Mouse (Mus musculus) liver, embryonic 13.5 days (tissue): Measurements from ENCODE around the gene Lnpk. TPM values are rescaled to one million over a fixed set of nuclear protein-coding genes. Genes with fewer than 3 reads are reported as not detected.

Source experiments
- ATAC-seq: fragments of 200-750 bp; cut with Nextera tagmentation; 2 replicates; pipeline ENCODE4 v1.8.0; 2017; ENCODE audit warnings: low read depth, mild to moderate bottlenecking, moderate number of reproducible peaks, moderate library complexity
- DNase-seq: peaks from one replicate; pipeline ENCODE4 v3.0.0; 2022
- H3K27ac ChIP-seq: fragments of 300-500 bp; sonication (generic); 2 replicates; pipeline ENCODE4 v1.5.1; 2015; ENCODE audit warnings: moderate library complexity, mild to moderate bottlenecking, inconsistent platforms
- H3K27me3 ChIP-seq: fragments of 300-500 bp; sonication (generic); 2 replicates; pipeline ENCODE4 v1.6.1; 2015; ENCODE audit warnings: mild to moderate bottlenecking, inconsistent platforms
- H3K36me3 ChIP-seq: fragments of 300-500 bp; sonication (generic); 2 replicates; pipeline ENCODE4 v1.6.1; 2015; ENCODE audit warnings: mild to moderate bottlenecking, inconsistent platforms
- H3K4me1 ChIP-seq: fragments of 300-500 bp; sonication (generic); replicated peaks from 2 replicates; pipeline ENCODE4 v1.6.1; 2015; ENCODE audit warnings: inconsistent platforms
- H3K4me2 ChIP-seq: fragments of 300-500 bp; sonication (generic); 2 replicates; pipeline ENCODE4 v1.6.1; 2015; ENCODE audit warnings: inconsistent platforms, mild to moderate bottlenecking, moderate library complexity
- H3K4me3 ChIP-seq: fragments of 300-500 bp; sonication (generic); replicated peaks from 2 replicates; pipeline ENCODE4 v1.5.1; 2015; ENCODE audit warnings: mild to moderate bottlenecking, inconsistent platforms
- H3K9ac ChIP-seq: fragments of 300-500 bp; sonication (generic); 2 replicates; pipeline ENCODE4 v1.6.1; 2015; ENCODE audit warnings: mild to moderate bottlenecking, inconsistent platforms
- H3K9me3 ChIP-seq: fragments of 300-500 bp; sonication (generic); replicated peaks from 2 replicates; pipeline ENCODE4 v1.6.1; 2016; ENCODE audit warnings: inconsistent platforms
- WGBS: fragments of 180-500 bp; shearing (Covaris S2); methylation state at CpG from one replicate; pipeline ENCODE4 v1.1.7; 2015; ENCODE audit not compliant: insufficient replicate concordance; 5-methylcytosine and 5-hydroxymethylcytosine counted together
- polyA plus RNA-seq: library from polyadenylated mRNA; unstranded; fragments of >200 nt; fragmentation: Nextera tagmentation; extraction: Ambion mirVana; gene quantifications from 2 replicates; pipeline ENCODE4 v1.2.1, GENCODE M21; 2015

Gene Lnpk
- polyA plus RNA-seq, 1 experiment from 2014 or later = 21.5 TPM

DNA sequence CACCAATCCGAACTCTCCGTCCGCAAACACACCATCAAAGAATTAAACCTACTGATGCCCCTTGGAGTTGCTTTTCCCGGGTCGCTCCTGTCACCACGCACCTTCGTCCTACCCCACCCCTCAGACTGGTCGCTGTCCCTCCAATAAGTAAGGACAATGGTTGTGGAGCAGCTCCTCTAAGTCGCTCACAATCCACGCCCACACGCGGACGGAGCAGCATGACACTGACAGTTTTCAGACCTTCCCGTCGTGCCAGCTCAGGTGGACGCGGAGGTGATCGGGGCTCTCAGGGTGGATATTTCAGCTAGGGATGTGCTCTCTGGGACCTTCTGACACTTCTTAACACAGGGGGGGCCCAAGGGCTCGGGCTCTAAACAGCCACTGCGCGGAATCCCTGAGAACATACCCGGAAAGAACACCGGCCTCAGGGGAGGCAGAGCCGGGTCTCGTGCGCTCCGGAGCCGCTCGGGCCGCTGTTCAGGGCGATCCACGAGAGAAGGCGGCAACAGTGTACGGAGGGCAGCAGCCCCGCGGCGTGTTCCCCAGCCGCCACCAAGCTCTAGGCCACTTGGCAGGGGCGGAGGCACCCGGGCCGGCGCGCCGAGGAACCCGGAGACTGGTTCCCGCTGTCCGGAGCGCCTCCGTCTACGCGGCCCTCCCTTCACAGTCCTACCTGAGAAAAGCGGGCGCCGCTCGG lies 941 bp downstream of the Lnpk start:
- H3K36me3 ChIP-seq = no peaks in the 10 kb centered on the region
- H3K4me2 ChIP-seq = peak overlapping the region; percentile 84
- ATAC-seq = peak; percentile 63
- under 1% methylated on average over 53 of the region's 55 CpGs for WGBS
- peaks cover 14% of the 10 kb centered on the region for H3K4me1 ChIP-seq
- peak; percentile 63 for DNase-seq
- peak overlapping the region; percentile 94 for H3K27ac ChIP-seq
- peak overlapping the region; percentile 97 for H3K9ac ChIP-seq
- no peaks in the 10 kb centered on the region for H3K9me3 ChIP-seq
- no peaks in the 10 kb centered on the region for H3K27me3 ChIP-seq
- H3K4me3 ChIP-seq = peak overlapping the region; percentile 90

DNA sequence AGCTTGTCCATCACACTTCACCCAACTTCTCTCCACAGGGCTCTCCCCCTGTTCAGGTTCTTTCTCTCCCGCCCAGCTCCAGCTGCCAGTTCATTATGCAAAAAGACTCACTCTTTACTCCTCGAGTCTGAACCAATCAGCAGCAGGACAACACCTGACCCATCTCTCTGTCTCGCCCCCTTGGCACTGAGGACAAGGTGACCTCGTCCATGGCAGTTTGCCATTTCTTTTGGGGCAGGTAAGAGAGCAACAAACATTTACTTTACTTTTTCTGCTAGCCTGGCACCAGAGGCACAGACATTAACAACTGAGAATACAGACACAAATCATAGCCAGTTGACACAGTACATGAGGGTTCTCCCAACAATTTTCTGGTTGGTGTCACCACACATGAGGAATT lies 8.8 kb downstream of the Lnpk start:
- no peak overlapping the region for H3K4me2 ChIP-seq
- WGBS = 76% methylated on average over 4 of the region's 4 CpGs
- ATAC-seq = no peak

DNA sequence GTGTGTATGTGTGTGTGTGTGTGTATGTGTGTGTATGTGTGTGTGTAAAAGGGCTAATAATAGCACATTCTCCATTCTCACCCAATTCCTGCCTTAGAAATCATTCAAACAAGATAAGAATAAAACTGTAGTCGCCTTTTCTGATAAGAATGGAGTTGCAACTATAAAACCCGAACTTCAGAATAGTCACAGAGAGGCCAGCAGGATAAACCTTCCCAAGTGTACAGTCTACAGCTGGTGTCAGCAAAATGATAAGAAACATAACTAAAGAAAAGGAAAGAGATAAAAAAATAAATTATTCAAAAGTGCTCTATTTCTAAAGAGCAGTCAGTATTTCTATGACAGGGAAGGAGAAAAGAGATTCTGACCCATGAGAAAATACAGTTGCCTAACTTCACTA lies 19.4 kb downstream of the Lnpk start:
- no peak for DNase-seq
- Histone ChIP-seq H3K36me3 (peaks cover 25% of the 10 kb centered on the region), H3K9ac (no peak overlapping the region), H3K9me3 (no peaks in the 10 kb centered on the region), H3K4me1 (no peaks in the 10 kb centered on the region; the same call in none of the 2 replicates), H3K27me3 (no peaks in the 10 kb centered on the region), H3K4me2 (no peak overlapping the region), H3K4me3 (no peak overlapping the region), H3K27ac (no peak overlapping the region)
- 24% methylated on average over 2 of the region's 2 CpGs for WGBS
- no peak for ATAC-seq

More for the DNA sequence above, 8.8 kb downstream of the Lnpk start:
- no peak for DNase-seq
- Histone ChIP-seq H3K27me3 (no peaks in the 10 kb centered on the region), H3K27ac (no peak overlapping the region), H3K9me3 (no peaks in the 10 kb centered on the region), H3K36me3 (peaks cover 6% of the 10 kb centered on the region; the same call in 1 of the 2 replicates), H3K4me3 (no peak overlapping the region), H3K9ac (no peak overlapping the region), H3K4me1 (no peaks in the 10 kb centered on the region)

DNA sequence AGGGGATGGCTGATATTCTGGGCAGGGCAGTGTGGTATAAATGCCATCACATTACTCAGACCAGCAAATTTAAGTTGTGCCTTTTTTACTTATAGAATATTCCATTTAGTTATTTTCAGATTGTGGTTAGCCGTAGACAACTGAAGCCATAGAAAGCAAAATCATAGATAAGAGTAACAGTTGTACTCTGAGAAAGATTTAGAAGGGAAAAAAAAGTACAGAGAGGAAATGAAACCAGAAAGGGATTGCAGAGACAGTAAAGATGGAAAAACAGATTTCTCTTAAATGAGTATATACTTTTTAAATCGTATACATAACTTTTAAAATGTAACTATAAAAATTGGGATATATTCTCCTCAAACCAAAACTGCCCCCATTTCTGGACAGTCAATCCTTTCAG lies 20.1 kb downstream of the Lnpk start:
- H3K4me2 ChIP-seq = no peak overlapping the region
- H3K27ac ChIP-seq = no peak overlapping the region
- ATAC-seq = no peak
- H3K4me3 ChIP-seq = no peak overlapping the region
- no peak overlapping the region for H3K9ac ChIP-seq
- H3K9me3 ChIP-seq = no peaks in the 10 kb centered on the region
- no peaks in the 10 kb centered on the region for H3K27me3 ChIP-seq
- whole genome bisulfite sequencing = 71% methylated on average over 2 of the region's 2 CpGs
- H3K36me3 ChIP-seq = peaks cover 27% of the 10 kb centered on the region
- no peaks in the 10 kb centered on the region; the same call in none of the 2 replicates for H3K4me1 ChIP-seq
- no peak for DNase-seq

DNA sequence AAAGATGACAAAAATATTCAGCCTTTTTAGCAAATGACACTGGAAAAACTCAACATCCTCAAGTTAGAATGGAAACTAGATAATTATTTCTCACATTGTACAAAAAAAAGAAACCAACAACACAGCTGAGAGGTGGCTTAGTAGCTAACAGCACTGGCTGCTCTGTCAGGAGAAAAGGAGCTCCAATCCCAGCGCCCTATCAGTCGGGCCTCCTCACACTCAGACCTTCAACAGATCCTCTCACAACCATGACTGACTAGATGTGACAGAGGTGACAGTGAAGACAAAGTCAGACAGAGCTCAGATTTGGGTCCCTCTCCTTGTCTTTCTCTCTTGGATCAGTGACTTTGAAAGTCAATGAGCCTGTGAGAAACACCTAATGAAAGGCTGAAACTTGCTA lies 21.8 kb downstream of the Lnpk start:
- WGBS = 75% methylated on average over 2 of the region's 2 CpGs
- no peak overlapping the region for H3K4me2 ChIP-seq
- no peak overlapping the region for H3K4me3 ChIP-seq
- peaks cover 29% of the 10 kb centered on the region for H3K36me3 ChIP-seq
- no peak overlapping the region for H3K27ac ChIP-seq
- no peak for ATAC-seq
- DNase-seq = no peak
- H3K27me3 ChIP-seq = no peaks in the 10 kb centered on the region
- H3K9ac ChIP-seq = no peak overlapping the region
- H3K9me3 ChIP-seq = no peaks in the 10 kb centered on the region
- no peaks in the 10 kb centered on the region; the same call in none of the 2 replicates for H3K4me1 ChIP-seq

DNA sequence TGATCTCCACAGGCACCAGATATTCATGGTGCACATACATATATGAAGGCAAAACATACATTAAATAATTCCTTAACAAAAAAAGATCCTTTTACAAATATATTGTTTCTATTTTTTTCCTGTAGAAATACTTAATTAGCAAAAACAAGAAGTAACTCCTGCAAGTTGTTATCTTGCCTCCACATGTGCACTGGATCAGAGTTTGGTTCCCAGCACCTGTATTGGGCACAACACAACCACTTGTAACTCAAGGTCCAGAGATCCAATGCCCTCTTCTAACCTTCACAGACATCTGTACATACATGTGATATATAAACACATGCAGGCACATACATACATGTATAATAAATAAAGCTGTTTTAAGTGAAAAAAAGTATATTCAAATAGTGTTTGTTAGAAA lies 27.3 kb downstream of the Lnpk start:
- ATAC-seq = no peak
- DNase-seq = no peak
- no peaks in the 10 kb centered on the region for H3K9me3 ChIP-seq
- H3K4me1 ChIP-seq = no peaks in the 10 kb centered on the region
- H3K36me3 ChIP-seq = peaks cover 23% of the 10 kb centered on the region
- H3K4me3 ChIP-seq = no peak overlapping the region
- H3K4me2 ChIP-seq = no peak overlapping the region
- H3K27ac ChIP-seq = no peak overlapping the region
- H3K9ac ChIP-seq = no peak overlapping the region
- no peaks in the 10 kb centered on the region for H3K27me3 ChIP-seq

DNA sequence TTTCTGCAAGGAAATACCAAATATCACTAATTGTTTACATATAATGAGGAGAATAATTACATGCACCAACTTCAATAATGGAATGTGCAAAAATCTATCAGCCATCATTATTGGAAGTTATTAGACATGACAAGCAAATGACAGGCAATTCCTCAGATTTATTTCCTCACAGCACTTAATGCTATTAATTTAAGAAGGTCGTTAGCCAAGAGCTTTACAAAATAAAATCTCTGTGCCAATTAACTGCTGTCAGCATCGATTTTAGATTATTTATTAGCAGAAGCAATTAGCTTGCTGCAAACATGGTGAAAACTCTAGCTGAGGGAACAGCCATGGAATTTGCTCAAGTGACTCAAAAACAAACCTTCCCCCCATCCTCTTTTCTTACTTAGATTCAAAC lies 30.9 kb downstream of the Lnpk start:
- DNase-seq (no peak), ATAC-seq (no peak)
- Histone ChIP-seq H3K9me3 (no peaks in the 10 kb centered on the region), H3K4me1 (no peaks in the 10 kb centered on the region), H3K27ac (no peak overlapping the region), H3K9ac (no peak overlapping the region), H3K4me3 (no peak overlapping the region), H3K36me3 (peaks cover 13% of the 10 kb centered on the region), H3K4me2 (no peak overlapping the region), H3K27me3 (no peaks in the 10 kb centered on the region)
- WGBS = 73% methylated on average over 2 of the region's 2 CpGs

DNA sequence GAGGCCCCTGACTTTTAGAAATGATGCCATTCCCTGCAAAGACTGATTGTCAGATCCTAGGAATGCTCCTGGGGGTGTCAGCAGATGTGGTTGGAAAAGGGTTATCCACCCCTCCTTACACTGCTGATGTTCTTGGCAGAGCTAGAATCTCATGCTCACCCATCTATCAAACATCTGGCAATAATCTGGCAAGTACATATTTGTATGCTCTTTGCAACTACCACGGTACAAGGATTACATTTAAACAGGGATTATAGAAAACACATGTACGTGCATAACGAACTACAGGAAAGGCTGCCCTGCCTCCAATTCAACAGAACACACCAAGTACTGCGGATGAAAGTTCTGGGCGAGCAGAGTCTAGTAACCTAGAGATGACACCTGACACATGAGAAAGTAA lies 70.9 kb downstream of the Lnpk start:
- no peaks in the 10 kb centered on the region for H3K4me1 ChIP-seq
- no peak for ATAC-seq
- no peak overlapping the region for H3K9ac ChIP-seq
- 82% methylated on average over 5 of the region's 5 CpGs for WGBS
- H3K27me3 ChIP-seq = no peaks in the 10 kb centered on the region
- H3K4me3 ChIP-seq = no peak overlapping the region
- H3K36me3 ChIP-seq = no peaks in the 10 kb centered on the region
- H3K9me3 ChIP-seq = no peaks in the 10 kb centered on the region
- no peak for DNase-seq
- no peak overlapping the region for H3K27ac ChIP-seq
- H3K4me2 ChIP-seq = no peak overlapping the region

DNA sequence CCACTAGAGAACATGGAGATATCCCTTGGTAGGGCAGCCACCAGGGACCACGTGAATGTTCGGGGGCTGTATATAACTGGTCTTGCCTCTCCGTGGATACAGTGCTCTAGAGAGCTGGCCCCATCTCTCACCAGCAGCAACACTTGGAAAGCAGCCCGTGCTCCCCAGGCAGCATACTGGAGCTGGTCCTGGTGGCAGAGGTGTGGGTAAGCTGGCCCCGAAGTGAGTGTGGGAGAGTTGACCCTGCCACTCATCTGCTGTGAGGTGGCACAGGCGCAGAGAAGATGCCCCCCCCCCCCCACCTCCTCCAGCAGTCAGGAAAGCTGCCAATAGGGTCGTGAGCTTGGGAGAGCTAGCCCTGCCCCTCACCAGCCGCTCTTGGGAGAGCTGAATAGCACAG lies 72.8 kb downstream of the Lnpk start:
- H3K4me1 ChIP-seq = no peaks in the 10 kb centered on the region
- H3K27ac ChIP-seq = no peak overlapping the region
- H3K9ac ChIP-seq = no peak overlapping the region
- ATAC-seq = no peak
- H3K4me3 ChIP-seq = no peak overlapping the region
- H3K36me3 ChIP-seq = no peaks in the 10 kb centered on the region
- WGBS = 43% methylated on average over 6 of the region's 8 CpGs
- H3K27me3 ChIP-seq = no peaks in the 10 kb centered on the region
- H3K4me2 ChIP-seq = no peak overlapping the region
- DNase-seq = no peak
- H3K9me3 ChIP-seq = no peaks in the 10 kb centered on the region

DNA sequence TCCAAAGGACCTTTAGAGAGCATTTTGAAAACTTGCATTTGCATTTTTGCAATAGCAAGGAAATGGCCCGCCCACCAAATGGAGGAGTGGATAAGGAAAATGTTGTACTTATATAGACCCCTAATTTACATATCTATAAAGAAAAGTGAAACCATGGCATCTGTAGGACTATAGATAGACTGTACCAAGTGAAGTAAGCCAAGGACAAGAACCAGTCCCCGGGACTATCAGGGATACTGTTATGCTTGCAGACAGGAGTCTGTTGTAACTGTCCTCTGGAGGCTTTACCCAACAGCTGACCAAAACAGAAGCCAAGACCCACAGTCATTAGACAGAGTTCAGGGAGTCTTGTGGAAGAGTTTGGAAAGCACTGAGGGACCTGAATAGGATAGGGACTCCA lies 78.9 kb downstream of the Lnpk start:
- Histone ChIP-seq H3K9me3 (no peaks in the 10 kb centered on the region), H3K27ac (no peak overlapping the region), H3K27me3 (no peaks in the 10 kb centered on the region), H3K4me2 (no peak overlapping the region), H3K9ac (no peak overlapping the region), H3K36me3 (no peaks in the 10 kb centered on the region), H3K4me3 (no peak overlapping the region), H3K4me1 (no peaks in the 10 kb centered on the region)
- ATAC-seq = no peak
- WGBS = 71% methylated on average over 2 of the region's 2 CpGs
- no peak for DNase-seq

DNA sequence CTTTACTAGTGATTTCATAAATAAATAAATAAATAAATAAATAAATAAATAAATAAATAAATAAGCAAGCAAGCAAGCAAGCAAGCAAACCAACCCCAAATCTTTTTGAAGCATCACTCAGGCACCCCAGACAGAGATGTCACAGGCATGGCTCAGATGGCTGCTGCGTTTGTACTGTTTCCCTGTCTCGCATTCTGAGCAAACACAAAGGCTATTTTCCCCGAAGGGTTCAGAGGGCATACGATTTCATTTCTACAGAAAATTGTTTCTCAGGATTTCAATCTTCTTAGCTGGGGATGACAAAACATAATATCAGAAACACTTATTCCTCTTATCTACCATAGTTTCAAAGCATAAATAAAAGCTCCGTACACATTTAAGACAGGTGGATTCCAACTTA lies 81.4 kb downstream of the Lnpk start:
- Histone ChIP-seq H3K4me2 (no peak overlapping the region), H3K27ac (no peak overlapping the region), H3K9me3 (no peaks in the 10 kb centered on the region), H3K36me3 (no peaks in the 10 kb centered on the region), H3K4me3 (no peak overlapping the region), H3K4me1 (no peaks in the 10 kb centered on the region), H3K9ac (no peak overlapping the region), H3K27me3 (no peaks in the 10 kb centered on the region)
- no peak for ATAC-seq
- DNase-seq = no peak
- WGBS = 73% methylated on average over 5 of the region's 5 CpGs

DNA sequence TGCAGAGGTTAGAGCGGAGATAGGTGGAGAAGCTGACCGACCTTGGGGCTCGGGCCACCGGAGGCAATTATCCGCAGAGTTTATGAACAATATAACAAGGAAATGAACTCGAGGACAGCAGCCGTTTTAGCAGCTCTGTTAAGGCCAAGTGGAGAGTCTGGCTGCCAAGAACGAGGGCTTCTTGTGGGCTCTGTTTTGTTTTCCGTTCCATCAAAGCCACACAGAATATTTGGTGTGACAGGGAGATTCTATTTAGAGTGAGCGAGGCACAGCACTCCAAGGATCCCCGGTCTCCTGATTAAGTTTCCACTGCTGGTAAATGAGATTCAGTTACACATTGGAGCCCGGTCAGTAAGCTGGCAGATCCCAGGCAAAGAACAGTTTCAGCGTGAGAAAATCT lies 87.8 kb downstream of the Lnpk start:
- H3K9ac ChIP-seq = no peak overlapping the region
- H3K4me1 ChIP-seq = no peaks in the 10 kb centered on the region
- no peak overlapping the region for H3K4me3 ChIP-seq
- DNase-seq = no peak
- no peak overlapping the region for H3K4me2 ChIP-seq
- no peak overlapping the region for H3K27ac ChIP-seq
- ATAC-seq = no peak
- H3K36me3 ChIP-seq = no peaks in the 10 kb centered on the region
- 77% methylated on average over 13 of the region's 13 CpGs for WGBS
- H3K9me3 ChIP-seq = no peaks in the 10 kb centered on the region
- no peaks in the 10 kb centered on the region for H3K27me3 ChIP-seq
